Mouse (Mus musculus) adrenal gland, adult 18-20 months (tissue): ENCODE data around the gene Chia1. TPM values are rescaled to one million over a fixed set of nuclear protein-coding genes. Genes with fewer than 3 reads are reported as not detected.
"Not testable (repeated sequence)": the region's sequence is repeated elsewhere in the genome, so short reads cannot be mapped to it uniquely, and the experiment has no call there.

Experiments
- DNase-seq, 2 experiments: peaks; one replicate each; pipeline ENCODE4 v3.0.0; 2021 to 2022; ENCODE audit warnings: low spot score in 2 of 2
- long read RNA-seq, 2 experiments: library from polyadenylated mRNA; stranded (forward); transcript quantifications; one replicate each; pipeline ENCODE4 v2.0.0; 2021
- total RNA-seq, 2 experiments: library from RNA; stranded (reverse); gene quantifications; 1 replicate in 1 of 2; 2 replicates in 1 of 2; pipeline ENCODE4 v1.2.3; 2021

The Chia1 gene
- not detected for total RNA-seq
- long read RNA-seq, experiment 1, result 0 reads
- long read RNA-seq, experiment 2, result 0 reads

DNA sequence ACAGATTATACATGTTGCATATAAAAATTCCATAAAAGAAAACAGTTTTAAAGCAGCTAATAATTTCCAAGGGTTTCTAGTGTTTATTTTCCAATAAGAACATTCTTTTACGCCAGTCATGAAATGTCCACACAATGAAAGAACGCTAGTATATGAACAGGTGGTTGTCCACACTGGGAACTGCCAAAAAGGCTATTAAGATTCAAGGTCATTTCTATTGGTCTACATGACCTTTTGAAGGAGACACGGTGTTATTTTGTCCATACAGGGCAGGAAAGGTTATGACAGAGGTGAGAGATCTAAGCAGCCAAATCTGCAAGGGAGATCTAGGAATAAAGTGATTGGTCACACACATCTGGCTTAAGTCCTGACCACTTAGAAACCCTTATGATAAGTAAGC, at the start of gene Chia1:
Chia1 (plus strand) TSS at position 301 of the 400 bp plus-strand sequence.
- no peak for DNase-seq

GRCm38 (mm10) chr3:106067707-106068106, 45.3 kb upstream of the Chia1 start:
- not testable (repeated sequence) for DNase-seq

- DNase-seq, result no peak
Measured at GRCm38 (mm10) chr3:106070994-106071393, 42.0 kb upstream of the Chia1 start.

DNA sequence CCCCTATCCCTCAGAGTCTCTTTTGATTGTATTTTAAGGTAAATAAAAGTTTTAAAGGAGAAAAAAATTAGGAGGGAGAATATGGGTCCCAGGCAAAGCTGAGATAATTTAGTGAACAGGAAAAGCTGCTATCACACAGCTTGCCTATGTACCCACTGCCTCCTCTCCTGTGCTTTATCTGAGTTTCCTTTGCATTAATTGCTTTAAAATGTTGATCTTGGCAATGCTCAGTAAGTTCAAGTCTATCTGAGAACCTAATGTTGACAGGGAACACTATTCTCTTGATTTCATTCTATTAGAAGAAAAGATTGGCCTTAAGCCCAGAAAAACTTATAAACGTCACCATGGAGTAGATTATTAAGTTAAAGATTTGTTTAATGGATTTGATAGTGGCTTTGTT, 38.2 kb upstream of the Chia1 start:
- DNase-seq, result no peak

DNA sequence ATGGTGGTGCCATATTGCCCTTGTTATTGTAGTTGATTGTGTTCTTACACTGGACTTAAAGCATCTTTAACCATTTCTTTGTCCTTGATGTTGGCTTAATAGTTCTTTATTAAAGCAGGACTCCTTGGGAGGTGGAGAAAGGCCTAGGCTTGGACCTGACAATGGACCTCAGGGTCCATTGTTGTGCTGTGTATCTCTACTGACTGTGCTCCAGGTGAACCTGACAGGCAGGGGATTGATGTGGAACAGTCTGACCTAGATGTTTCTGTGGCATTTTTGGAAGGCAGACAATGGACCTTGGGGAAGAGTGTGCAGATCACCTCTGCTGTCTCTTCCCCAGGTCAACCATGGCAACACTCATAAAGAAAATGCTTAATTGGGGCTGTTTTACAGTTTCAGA, 14.0 kb downstream of the Chia1 start:
- no peak for DNase-seq

DNA sequence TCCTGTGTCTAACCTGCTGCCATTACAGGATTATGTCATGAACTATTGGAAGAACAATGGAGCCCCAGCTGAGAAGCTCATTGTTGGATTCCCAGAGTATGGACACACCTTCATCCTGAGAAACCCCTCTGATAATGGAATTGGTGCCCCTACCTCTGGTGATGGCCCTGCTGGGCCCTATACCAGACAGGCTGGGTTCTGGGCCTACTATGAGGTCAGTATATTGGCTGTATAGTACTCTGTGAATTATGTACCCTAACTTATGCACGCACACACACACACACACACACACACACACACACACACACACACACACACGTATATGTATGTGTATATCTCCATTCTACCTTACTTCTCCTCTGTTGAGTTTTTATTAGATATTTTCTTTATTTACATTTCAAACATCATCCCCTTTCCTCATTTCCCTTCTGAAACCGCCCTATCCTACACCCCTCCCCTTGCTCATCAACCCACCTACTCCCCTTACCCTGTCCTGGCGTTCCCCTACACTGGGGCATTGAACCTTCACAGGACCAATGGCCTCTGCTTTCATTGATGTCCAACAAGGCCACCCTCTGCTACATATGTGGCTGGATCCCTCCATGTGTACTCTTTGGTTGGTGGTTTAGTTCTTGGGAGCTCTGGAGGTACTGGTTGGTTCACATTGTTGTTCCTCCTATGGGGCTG, 15.9 kb downstream of the Chia1 start:
- no peak for DNase-seq

GRCm38 (mm10) chr3:106131690-106132089, 18.7 kb downstream of the Chia1 start:
- no peak for DNase-seq

GRCm38 (mm10) chr3:106144081-106144480, 31.1 kb downstream of the Chia1 start:
- DNase-seq, result no peak

GRCm38 (mm10) chr3:106154413-106154812, 41.4 kb downstream of the Chia1 start:
- DNase-seq, result no peak

DNA sequence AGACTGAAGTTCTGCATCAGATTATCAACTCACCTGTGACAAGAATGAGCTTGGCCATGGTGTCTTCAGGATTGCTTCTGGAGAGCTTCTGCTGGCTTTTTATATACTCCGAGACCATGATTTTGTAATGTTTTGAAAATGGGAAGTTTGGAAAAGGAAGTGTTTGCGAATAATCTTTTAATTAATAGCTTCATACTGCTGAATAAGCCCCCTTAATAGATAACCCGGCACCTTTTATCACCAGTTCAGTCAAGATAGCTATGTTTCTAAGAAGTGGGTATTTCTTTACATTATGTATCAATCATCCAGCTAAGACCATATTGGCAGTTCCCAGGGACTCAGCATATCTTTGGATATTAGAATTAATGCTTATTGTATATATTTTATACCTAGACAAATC, 54.4 kb downstream of the Chia1 start, which contains the start of gene Chil3:
Chil3 (minus strand) TSS at position 101 of the 400 bp plus-strand sequence.
- no peak for DNase-seq

GRCm38 (mm10) chr3:106170522-106171053, 57.6 kb downstream of the Chia1 start:
- peak in 1 of 2 experiments; percentile 54 for DNase-seq

DNA sequence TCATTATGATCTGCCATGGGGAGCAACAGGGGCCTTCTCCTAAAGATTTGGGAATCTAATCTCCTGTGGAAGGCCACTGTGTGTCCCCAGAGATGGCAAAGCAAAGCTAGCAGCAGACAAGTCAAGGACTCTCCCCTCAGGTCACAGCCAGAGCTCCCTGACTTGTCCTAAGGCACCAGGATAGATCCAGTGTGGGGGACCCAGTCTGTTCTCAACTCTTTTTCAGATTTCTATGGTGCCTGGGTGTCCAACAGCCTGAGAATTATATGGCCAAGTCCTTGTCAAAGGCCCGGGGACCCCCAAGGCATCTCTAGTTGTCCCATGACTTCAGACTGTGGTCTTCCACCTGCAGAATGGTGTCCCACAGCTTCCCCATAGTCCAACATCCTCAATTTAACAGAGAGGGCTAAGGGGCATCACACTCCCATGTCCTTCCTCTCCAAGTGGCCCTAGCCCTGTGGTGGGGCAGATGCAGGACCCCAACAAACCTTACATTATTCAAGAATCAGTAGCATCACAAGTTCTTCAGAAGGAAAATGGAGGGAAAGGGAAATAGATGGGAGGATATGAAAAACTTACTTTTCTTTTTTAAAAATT, 58.2 kb downstream of the Chia1 start:
- no peak for DNase-seq

- not testable (repeated sequence) for DNase-seq
Measured at GRCm38 (mm10) chr3:106172506-106172905, 59.5 kb downstream of the Chia1 start.

- DNase-seq, result not testable (repeated sequence)
Measured at GRCm38 (mm10) chr3:106174971-106175370, 61.9 kb downstream of the Chia1 start.

- no peak for DNase-seq
Measured at GRCm38 (mm10) chr3:106177509-106178189, 64.6 kb downstream of the Chia1 start.

Other genes with a start within 250 kb of the Chia1 start
- gene Adora3, start 242.4 kb upstream of the Chia1 start, total RNA-seq, result under 1 TPM; 0.33 to 0.80 TPM
- gene Tmigd3, start 242.3 kb upstream of the Chia1 start, total RNA-seq, result not detected
- gene I830077J02Rik, start 180.6 kb upstream of the Chia1 start, total RNA-seq, result 1 to 10 TPM; 1.0 to 1.2 TPM
- 10 to 100 TPM; 44.0 to 66.5 TPM for gene Wdr77, start 153.9 kb upstream of the Chia1 start, total RNA-seq
- gene Atp5f1, start 153.1 kb upstream of the Chia1 start, total RNA-seq, result 100 to 1,000 TPM; 342 to 391 TPM
- gene Ovgp1, start 139.5 kb upstream of the Chia1 start, total RNA-seq, result under 1 TPM; 0.48 to 0.93 TPM
- not detected for gene Pifo, start 98.6 kb upstream of the Chia1 start, total RNA-seq
- not detected for gene Chil5, start 80.4 kb upstream of the Chia1 start, total RNA-seq
- under 1 TPM; 0.26 to 0.83 TPM for gene Chil3, start 54.3 kb downstream of the Chia1 start, total RNA-seq
- gene Chil4, start 106.3 kb downstream of the Chia1 start, total RNA-seq, result not detected